Mouse (Mus musculus) layer of hippocampus, postnatal 36 days (tissue): ENCODE results near the gene Stk16. TPM values are rescaled to one million over a fixed set of nuclear protein-coding genes. Genes with fewer than 3 reads are reported as not detected.

ENCODE experiments used
- microRNA-seq, 2 experiments: library from miRNA; unstranded; fragments of <30 nt; microRNA quantifications; one replicate each; pipeline ENCODE4 v1.2.0; 2021
- total RNA-seq, 2 experiments: library from RNA; stranded (reverse); gene quantifications; 2 replicates each; pipeline ENCODE4 v1.2.3; 2021

Stk16 gene
- total RNA-seq, 2 experiments from 2014 or later, result 88.0 to 89.0 TPM

Small RNA genes within 50 kb of the gene (microRNA-seq; reads per million reads assigned to microRNA genes)
- 0 reads per million in 2 experiments for gene Gm27943

Other genes with a start within 250 kb of the Stk16 start
- gene Nhej1, start 85.6 kb upstream of the Stk16 start, total RNA-seq, result 1 to 10 TPM; 2.1 to 2.7 TPM
- under 1 TPM; 0.23 to 0.27 TPM for gene Slc23a3, start 76.9 kb upstream of the Stk16 start, total RNA-seq
- 10 to 100 TPM; 26.9 to 33.0 TPM for gene Cnppd1, start 68.1 kb upstream of the Stk16 start, total RNA-seq
- 100 to 1,000 TPM; 177 to 178 TPM for gene Retreg2, start 68.1 kb upstream of the Stk16 start, total RNA-seq
- gene Zfand2b, start 42.2 kb upstream of the Stk16 start, total RNA-seq, result 10 to 100 TPM; 31.2 to 36.2 TPM
- gene Abcb6, start 30.4 kb upstream of the Stk16 start, total RNA-seq, result 10 to 100 TPM; 26.1 to 27.2 TPM
- gene Ankzf1, start 18.7 kb upstream of the Stk16 start, total RNA-seq, result 10 to 100 TPM; 25.4 to 28.1 TPM
- gene Atg9a, start 18.6 kb upstream of the Stk16 start, total RNA-seq, result 100 to 1,000 TPM; 113 to 114 TPM
- gene Glb1l, start within 50 bp of the Stk16 start, total RNA-seq, result 10 to 100 TPM; 13.0 to 19.1 TPM
- 100 to 1,000 TPM; 517 to 555 TPM for gene Tuba4a, start 9.0 kb downstream of the Stk16 start, total RNA-seq
- gene A630095N17Rik, start 21.3 kb downstream of the Stk16 start, total RNA-seq, result not detected
- gene Dnajb2, start 25.6 kb downstream of the Stk16 start, total RNA-seq, result 10 to 100 TPM; 74.3 to 75.8 TPM
- gene Ptprn, start 53.7 kb downstream of the Stk16 start, total RNA-seq, result 100 to 1,000 TPM; 372 to 375 TPM
- gene Resp18, start 67.6 kb downstream of the Stk16 start, total RNA-seq, result 100 to 1,000 TPM in 1 of 2 experiments, 10 to 100 TPM in 1; 81.7 to 106 TPM
- 10 to 100 TPM; 39.4 to 46.7 TPM for gene Dnpep, start 107.2 kb downstream of the Stk16 start, total RNA-seq
- 1 to 10 TPM in 1 of 2 experiments, under 1 TPM in 1; 0.72 to 1.1 TPM for gene Des, start 149.5 kb downstream of the Stk16 start, total RNA-seq
- 100 to 1,000 TPM; 166 to 180 TPM for gene Speg, start 164.5 kb downstream of the Stk16 start, total RNA-seq
- gene Gmppa, start 225.1 kb downstream of the Stk16 start, total RNA-seq, result 10 to 100 TPM; 63.6 to 73.5 TPM
- 1 to 10 TPM; 6.5 to 7.4 TPM for gene Asic4, start 239.6 kb downstream of the Stk16 start, total RNA-seq